Mouse (Mus musculus): ENCODE results near the gene Rbm14. TPM values are rescaled to one million over a fixed set of nuclear protein-coding genes. Genes with fewer than 3 reads are reported as not detected.
"Not testable (repeated sequence)": the region's sequence is repeated elsewhere in the genome, so short reads cannot be mapped to it uniquely, and the experiment has no call there.

The Rbm14 gene
- polyA plus RNA-seq, 1 experiment: 158 TPM

DNA sequence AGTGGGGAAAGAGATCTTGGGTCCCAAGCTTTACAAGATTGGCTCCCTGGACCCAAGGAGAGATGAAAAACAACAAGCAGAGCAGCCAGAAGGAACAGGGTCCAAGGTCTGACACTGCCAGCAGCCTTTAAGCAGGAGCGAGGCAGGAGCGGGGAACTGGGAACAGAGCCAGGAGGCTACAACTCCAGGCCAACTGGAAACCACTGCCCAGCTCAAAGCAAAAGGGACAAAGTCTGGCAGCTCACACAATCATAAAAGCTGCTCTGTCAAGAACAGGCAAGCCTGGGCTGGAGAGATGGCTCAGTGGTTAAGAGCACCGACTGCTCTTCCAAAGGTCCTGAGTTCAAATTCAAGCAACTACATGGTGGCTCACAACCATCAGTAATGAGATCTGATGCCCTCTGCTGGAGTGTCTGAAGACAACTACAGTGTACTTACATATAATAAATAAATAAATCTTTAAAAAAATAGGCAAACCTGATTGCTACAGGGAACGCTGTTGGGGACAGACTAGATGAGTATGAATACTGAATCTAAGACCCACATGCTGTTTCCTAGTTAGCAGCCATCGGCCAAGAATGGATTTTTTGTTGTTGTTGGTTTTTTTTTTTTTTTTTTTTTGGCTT is 9.4 kb upstream of the Rbm14 start:
- no peak overlapping the region for H3K27ac ChIP-seq (ENCODE audit: control insufficient read depth, insufficient read depth, low read length)
- WGBS: 93% methylated on average over 5 of the region's 5 CpGs
- DNase-seq: no peak

DNA sequence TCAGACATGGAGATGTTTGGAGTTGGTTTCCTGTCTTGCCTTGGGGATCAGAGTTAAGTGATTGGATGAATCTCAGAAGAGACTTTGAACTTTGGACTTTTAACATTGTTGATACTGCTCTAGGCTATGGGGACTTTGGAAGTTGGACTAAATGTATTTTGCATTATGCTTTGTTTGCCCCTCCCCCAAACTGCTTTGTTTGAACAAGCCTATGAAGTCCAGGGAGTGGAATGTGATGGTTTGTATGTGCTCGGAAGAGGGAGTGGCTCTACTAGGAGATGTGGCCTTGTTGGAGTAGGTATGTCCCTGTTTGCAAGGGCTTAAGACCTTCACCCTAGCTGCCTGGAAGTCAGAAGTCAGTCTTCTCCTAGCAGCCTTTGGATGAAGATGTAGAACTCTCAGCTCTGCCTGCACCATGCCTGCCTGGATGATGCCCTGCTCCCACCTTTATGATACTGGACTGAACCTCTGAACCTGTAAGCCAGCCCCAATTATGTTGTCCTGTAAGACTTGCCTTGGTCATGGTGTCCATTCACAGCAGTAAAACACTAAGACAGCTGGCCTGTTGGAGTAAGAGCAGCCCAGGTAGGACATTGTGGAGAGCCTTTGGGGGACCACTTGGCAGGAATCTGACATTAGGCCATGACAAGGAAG is 5.9 kb upstream of the Rbm14 start:
- Histone ChIP-seq H3K4me1 (replicated peaks; ENCODE audit: control insufficient read depth, insufficient read depth, low read length) (no peaks in the 10 kb centered on the region; the same call in 1 of the 2 replicates), H3K4me3 (ENCODE audit: control insufficient read depth, insufficient read depth, low read length) (no peak overlapping the region), H3K27ac (ENCODE audit: control insufficient read depth, insufficient read depth, low read length) (no peak overlapping the region), H3K36me3 (ENCODE audit: control insufficient read depth, insufficient read depth, low read length) (no peaks in the 10 kb centered on the region), H3K27me3 (ENCODE audit: control insufficient read depth, insufficient read depth, low read length) (no peaks in the 10 kb centered on the region)
- DNase-seq: no peak
- WGBS: 94% methylated on average over 1 of the region's 1 CpGs
- TF ChIP-seq CTCF (IDR thresholded peaks at IDR 0.05; ENCODE audit: borderline replicate concordance, control insufficient read depth, extremely low read depth, insufficient read depth, low read length, poor library complexity): no peak
- TF ChIP-seq POLR2A (IDR thresholded peaks at IDR 0.05; ENCODE audit: control insufficient read depth, extremely low read depth, insufficient read depth, low read length, poor library complexity): no peak

More for the DNA sequence above, 9.4 kb upstream of the Rbm14 start:
- Histone ChIP-seq H3K4me1 (replicated peaks; ENCODE audit: control insufficient read depth, insufficient read depth, low read length) (no peaks in the 10 kb centered on the region), H3K36me3 (ENCODE audit: control insufficient read depth, insufficient read depth, low read length) (no peaks in the 10 kb centered on the region), H3K27me3 (ENCODE audit: control insufficient read depth, insufficient read depth, low read length) (no peaks in the 10 kb centered on the region), H3K4me3 (ENCODE audit: control insufficient read depth, insufficient read depth, low read length) (no peak overlapping the region)
- TF ChIP-seq POLR2A (IDR thresholded peaks at IDR 0.05; ENCODE audit: control insufficient read depth, extremely low read depth, insufficient read depth, low read length, poor library complexity) (no peak), CTCF (IDR thresholded peaks at IDR 0.05; ENCODE audit: borderline replicate concordance, control insufficient read depth, extremely low read depth, insufficient read depth, low read length, poor library complexity) (no peak)

DNA sequence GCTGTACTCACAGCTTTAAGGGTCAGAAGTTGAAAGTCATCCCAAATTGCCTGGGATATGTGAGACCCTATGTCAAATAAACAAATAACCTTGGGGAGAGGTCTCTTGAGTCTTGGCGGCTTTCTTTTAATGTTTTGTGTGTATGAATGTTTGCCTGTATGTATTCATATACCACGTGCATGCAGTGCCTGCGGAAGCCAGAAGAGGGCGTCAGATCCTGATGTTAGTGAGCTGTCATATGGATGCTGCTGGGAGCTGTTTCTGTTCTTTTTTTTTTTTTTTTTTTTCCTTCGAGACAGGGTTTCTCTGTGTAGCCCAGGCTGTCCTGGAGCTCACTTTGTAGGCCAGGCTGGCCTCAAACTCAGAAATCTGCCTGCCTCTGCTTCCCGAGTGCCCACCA is 1.6 kb upstream of the Rbm14 start:
- Histone ChIP-seq H3K4me3 (ENCODE audit: control insufficient read depth, insufficient read depth, low read length) (no peak overlapping the region), H3K27ac (ENCODE audit: control insufficient read depth, insufficient read depth, low read length) (no peak overlapping the region), H3K4me1 (replicated peaks; ENCODE audit: control insufficient read depth, insufficient read depth, low read length) (peaks cover 3% of the 10 kb centered on the region), H3K27me3 (ENCODE audit: control insufficient read depth, insufficient read depth, low read length) (no peaks in the 10 kb centered on the region), H3K36me3 (ENCODE audit: control insufficient read depth, insufficient read depth, low read length) (no peaks in the 10 kb centered on the region)
- TF ChIP-seq POLR2A (IDR thresholded peaks at IDR 0.05; ENCODE audit: control insufficient read depth, extremely low read depth, insufficient read depth, low read length, poor library complexity) (no peak), CTCF (IDR thresholded peaks at IDR 0.05; ENCODE audit: borderline replicate concordance, control insufficient read depth, extremely low read depth, insufficient read depth, low read length, poor library complexity) (no peak)
- peak; percentile 25 for DNase-seq
- 93% methylated on average over 6 of the region's 6 CpGs for WGBS

DNA sequence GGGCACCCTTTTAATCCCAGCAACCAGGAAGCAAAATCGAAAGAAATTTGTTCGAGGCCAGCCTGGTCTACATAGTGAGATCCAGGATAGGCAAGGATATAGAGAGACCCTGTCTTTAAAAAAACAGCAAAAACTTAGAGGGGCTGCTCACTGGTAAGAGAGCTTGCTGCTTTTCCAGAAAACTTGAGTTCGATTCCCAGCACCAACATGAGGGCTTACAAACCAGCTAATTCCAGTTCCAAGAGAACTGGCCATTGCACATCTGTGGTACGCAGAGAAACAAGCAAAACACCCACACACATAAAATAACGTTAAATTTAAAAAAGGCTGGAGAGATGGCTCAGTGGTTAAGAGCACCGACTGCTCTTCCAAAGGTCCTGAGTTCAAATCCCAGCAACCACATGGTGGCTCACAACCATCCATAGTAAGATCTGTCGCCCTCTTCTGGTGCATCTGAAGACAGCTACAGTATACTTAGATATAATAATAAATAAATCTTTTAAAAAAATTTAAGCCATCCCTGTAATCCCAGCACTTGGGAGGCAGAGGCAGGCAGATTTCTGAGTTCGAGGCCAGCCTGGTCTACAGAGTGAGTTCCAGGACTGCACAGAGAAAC is 1.0 kb upstream of the Rbm14 start:
- H3K27me3 ChIP-seq (ENCODE audit: control insufficient read depth, insufficient read depth, low read length); H3K27ac ChIP-seq (ENCODE audit: control insufficient read depth, insufficient read depth, low read length); H3K36me3 ChIP-seq (ENCODE audit: control insufficient read depth, insufficient read depth, low read length); H3K4me1 ChIP-seq (replicated peaks; ENCODE audit: control insufficient read depth, insufficient read depth, low read length); H3K4me3 ChIP-seq (ENCODE audit: control insufficient read depth, insufficient read depth, low read length): not testable (repeated sequence)
- DNase-seq: peak; percentile 16
- 78% methylated on average over 8 of the region's 8 CpGs for WGBS

DNA sequence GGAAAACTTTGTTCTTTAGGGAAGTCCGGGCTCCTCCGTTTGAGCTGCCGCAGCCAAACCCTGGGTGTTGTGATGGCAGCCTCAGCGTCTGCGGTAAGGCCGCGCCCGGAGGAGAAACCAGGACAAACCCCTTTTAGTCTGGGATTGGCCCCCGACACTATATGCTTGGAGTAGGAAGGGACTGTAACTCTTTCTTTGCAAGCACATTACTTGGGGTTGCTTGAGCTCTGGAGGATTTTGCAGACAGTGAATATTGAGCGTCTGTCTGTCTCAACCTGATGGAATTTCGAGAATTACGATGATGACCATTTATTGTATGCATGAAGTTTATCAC is 442 bp upstream of the Rbm14 start:
- H3K36me3 ChIP-seq (ENCODE audit: control insufficient read depth, insufficient read depth, low read length): no peaks in the 10 kb centered on the region
- 2% methylated on average over 12 of the region's 12 CpGs for WGBS
- H3K4me1 ChIP-seq (replicated peaks; ENCODE audit: control insufficient read depth, insufficient read depth, low read length): peaks cover 3% of the 10 kb centered on the region
- peak overlapping the region; percentile 60 for H3K27ac ChIP-seq (ENCODE audit: control insufficient read depth, insufficient read depth, low read length)
- peak overlapping the region; percentile 65 for H3K4me3 ChIP-seq (ENCODE audit: control insufficient read depth, insufficient read depth, low read length)
- no peaks in the 10 kb centered on the region for H3K27me3 ChIP-seq (ENCODE audit: control insufficient read depth, insufficient read depth, low read length)
- no peak for DNase-seq
- no peak for TF ChIP-seq CTCF (IDR thresholded peaks at IDR 0.05; ENCODE audit: borderline replicate concordance, control insufficient read depth, extremely low read depth, insufficient read depth, low read length, poor library complexity)
- TF ChIP-seq POLR2A (IDR thresholded peaks at IDR 0.05; ENCODE audit: control insufficient read depth, extremely low read depth, insufficient read depth, low read length, poor library complexity): no peak

DNA sequence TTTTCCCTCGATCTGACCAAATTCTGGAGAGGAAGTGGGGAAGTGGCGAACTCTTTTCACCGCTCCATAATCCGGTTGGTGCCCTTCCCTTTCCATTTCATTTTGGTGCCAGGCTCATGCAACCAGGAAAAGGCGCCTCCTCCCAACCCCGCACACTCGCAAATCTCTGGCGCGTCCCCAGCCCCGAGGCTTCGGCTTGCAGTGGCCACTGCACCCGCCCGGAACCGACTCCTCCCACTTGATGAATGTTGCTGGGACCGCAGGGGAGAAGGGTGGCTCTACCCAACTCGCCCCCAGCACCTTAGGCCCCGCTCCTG is 730 bp downstream of the Rbm14 start:
- DNase-seq: no peak
- no peak overlapping the region for H3K27ac ChIP-seq (ENCODE audit: control insufficient read depth, insufficient read depth, low read length)
- peaks cover 3% of the 10 kb centered on the region for H3K4me1 ChIP-seq (replicated peaks; ENCODE audit: control insufficient read depth, insufficient read depth, low read length)
- H3K4me3 ChIP-seq (ENCODE audit: control insufficient read depth, insufficient read depth, low read length): peak overlapping the region; percentile 58
- TF ChIP-seq CTCF (IDR thresholded peaks at IDR 0.05; ENCODE audit: borderline replicate concordance, control insufficient read depth, extremely low read depth, insufficient read depth, low read length, poor library complexity) (no peak), POLR2A (IDR thresholded peaks at IDR 0.05; ENCODE audit: control insufficient read depth, extremely low read depth, insufficient read depth, low read length, poor library complexity) (no peak)
- WGBS: 1% methylated on average over 17 of the region's 17 CpGs
- no peaks in the 10 kb centered on the region for H3K36me3 ChIP-seq (ENCODE audit: control insufficient read depth, insufficient read depth, low read length)
- no peaks in the 10 kb centered on the region for H3K27me3 ChIP-seq (ENCODE audit: control insufficient read depth, insufficient read depth, low read length)

Measured in thymus, adult 2 months (tissue).